Mouse (Mus musculus) lung, adult 18-20 months (tissue): ENCODE data around the gene Trap1.
"Not testable (repeated sequence)": the region's sequence is repeated elsewhere in the genome, so short reads cannot be mapped to it uniquely, and the experiment has no call there.

Source experiments
- DNase-seq, 2 experiments: peaks; one replicate each; pipeline ENCODE4 v3.0.0; 2022; ENCODE audit warnings: mixed read lengths in 2 of 2

Trap1 gene

DNA sequence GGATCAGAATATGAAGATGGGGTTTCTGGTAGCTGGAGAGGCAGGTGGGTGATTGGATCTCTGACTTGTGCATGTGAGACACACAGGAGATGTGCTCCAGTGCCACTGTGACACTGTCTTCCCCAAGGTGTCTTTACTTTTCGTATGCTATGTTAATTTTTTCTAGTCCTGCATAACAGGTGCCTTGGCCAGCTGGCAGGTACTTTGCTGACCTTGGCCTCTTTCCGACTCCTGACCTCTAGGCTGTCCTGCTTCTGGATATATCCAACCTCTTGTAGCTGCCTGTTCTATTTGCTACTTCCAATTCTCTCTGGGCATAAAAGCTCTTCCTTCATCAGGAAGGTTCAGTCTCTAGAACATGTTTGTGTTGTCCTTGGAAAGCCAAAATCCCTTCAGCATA, 42.1 kb downstream of the Trap1 start:
- no peak for DNase-seq

GRCm38 (mm10) chr16:4034476-4034875, 43.2 kb downstream of the Trap1 start:
- no peak for DNase-seq

DNA sequence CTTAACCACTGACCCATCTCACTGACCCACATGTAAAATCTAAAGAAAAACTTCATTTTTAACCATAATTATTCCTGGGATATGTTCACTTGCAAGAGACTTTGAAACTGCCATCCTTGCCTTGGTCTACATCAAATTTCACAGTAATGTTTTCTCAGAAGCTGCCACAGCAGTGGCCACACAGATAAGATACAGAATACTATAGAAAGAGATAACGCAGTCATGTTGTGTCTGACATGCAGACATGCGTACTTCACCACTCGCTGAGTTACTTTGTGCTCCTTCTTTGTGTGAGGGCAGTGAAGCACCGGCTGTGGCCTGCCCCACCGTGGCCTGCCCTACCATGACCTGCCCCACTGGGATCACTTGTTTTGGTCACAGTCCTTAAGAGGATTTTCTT, 43.7 kb downstream of the Trap1 start:
- DNase-seq: no peak

DNA sequence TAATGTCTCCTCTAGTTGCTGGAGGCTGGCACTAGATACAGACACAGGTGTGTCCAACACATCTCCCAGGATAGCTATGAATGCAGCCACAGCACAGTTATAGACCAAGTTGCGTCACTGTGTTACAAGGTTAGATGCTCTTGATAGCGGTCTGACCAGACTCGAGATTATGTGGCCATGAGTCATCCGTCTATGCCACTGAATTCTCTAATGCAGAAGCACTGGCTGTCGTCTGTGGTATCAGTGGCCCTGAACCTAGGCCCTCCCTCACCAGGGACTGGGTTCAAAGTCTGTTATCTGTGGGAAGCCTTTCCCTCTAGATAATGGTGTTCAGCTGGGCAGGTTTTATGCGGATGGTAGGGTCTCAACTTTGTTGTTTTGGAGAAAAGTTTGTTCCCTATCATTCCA, 45.3 kb downstream of the Trap1 start:
- no peak for DNase-seq

GRCm38 (mm10) chr16:4031441-4032274, 46.0 kb downstream of the Trap1 start:
- DNase-seq: no peak

DNA sequence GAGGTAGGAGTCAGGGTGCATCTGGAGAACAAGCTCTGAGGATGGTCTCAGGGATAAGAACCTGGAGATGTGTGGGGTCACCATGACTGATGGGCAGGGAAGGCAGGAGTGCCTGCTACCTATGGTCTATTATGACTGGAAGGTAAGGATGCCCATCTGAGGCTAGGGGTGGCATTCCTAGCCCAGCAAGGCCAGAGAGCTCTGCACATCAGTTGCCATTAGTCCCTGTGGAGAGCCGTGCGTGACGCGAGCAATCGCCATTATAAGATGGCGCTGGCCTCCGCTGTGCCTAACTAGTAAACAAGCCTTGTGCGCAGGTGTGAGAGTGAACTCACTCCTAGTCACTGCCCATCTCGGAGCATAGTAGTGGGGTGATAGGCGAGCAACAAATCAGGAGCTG, 47.1 kb downstream of the Trap1 start:
- no peak for DNase-seq

GRCm38 (mm10) chr16:4029371-4029841, 48.2 kb downstream of the Trap1 start:
- DNase-seq: no peak

GRCm38 (mm10) chr16:4027211-4027610, 50.4 kb downstream of the Trap1 start:
- DNase-seq: no peak

GRCm38 (mm10) chr16:4026672-4027071, 51.0 kb downstream of the Trap1 start:
- no peak for DNase-seq

GRCm38 (mm10) chr16:4022719-4023118, 54.9 kb downstream of the Trap1 start:
- DNase-seq: no peak

GRCm38 (mm10) chr16:4021241-4021640, 56.4 kb downstream of the Trap1 start:
- no peak for DNase-seq

- DNase-seq: not testable (repeated sequence)
Measured at GRCm38 (mm10) chr16:4017466-4017865, 60.2 kb downstream of the Trap1 start.

DNA sequence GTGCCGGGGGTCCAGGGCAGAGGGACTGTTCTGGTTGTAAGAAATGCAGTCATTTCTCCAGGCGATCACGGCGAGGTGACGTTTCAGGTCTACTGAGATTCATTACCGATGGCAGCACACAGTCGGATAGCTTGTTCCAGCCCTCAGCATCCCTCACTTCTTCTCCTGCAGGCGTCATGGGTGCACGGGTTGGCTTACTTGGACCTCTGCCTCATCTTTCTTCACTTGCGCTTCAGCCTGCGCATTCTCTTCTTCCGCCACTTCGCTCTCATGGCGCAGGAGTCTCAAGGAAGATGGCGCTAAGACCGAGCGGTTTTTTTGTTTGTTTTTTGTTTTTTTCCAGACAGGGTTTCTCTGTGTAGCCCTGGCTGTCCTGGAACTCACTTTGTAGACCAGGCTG, 60.8 kb downstream of the Trap1 start:
- not testable (repeated sequence) for DNase-seq

DNA sequence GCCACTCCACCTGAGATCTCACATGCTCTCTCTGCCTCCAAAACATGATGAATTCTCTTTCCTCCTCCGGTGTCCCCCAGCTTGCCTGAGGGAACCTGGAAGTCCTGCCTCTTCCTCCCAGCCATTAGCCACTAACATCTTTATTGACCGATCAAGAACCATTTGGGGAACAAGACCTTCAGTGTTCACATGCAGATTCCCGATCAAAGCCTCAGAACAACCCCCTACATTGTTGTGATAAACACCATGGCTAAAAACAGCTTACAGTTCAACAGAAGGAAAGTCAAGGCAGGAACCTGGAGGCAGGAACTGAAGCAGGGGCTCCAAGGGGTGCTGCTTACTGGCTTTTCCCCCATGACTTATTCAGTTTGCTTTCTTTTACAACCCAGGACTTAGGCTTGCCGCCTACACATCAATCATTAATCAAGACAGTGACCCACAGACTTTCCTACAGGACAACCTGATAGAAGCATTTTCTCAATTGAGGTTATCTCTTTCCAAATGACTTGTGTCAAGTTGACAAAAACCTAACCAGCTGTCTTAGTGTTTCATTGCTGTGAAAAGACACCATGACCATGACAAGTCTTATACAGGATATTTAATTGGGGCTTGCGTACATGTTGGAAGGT, 63.5 kb downstream of the Trap1 start:
- DNase-seq: no peak

DNA sequence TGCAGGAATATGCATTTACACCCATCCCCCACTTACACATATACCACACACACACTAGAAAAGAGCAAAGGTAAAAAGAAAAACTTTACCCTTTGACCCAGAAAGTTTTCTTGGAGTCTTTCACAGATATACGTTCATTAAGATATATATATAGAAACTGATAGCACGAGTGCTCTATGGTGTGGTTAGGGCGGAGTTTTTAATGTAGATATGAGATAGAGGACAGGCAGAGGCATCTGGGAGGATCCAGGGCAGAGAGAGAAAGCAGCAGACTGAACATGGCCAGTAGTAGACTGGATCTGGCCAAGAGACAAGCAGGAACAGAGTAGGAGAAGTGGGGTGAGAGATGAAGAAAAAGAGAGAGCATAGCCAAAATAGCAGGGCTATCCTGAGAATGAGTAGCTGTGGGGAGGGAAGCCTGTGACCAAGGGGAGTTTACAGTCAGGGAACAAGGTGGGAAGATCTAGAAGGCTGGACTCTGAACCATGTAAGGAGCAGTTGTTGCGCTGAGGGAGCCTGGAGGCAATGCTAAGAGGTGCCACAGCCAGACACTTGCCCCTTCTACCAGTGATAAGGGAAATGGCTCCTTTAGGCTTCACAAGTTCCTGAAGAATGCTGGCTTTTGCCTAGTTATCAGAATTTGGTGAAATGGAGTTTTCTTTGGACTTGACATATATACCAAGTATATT, 64.6 kb downstream of the Trap1 start:
- DNase-seq: no peak

GRCm38 (mm10) chr16:4003489-4004398, 73.9 kb downstream of the Trap1 start, which contains the start of gene Slx4:
Slx4 (minus strand) TSS chr16:4003770.
- peak; percentile 95 to 96 for DNase-seq
